Mouse (Mus musculus) olfactory bulb, adult 2 months (tissue): ENCODE measurements around the gene Clstn1. TPM values are rescaled to one million over a fixed set of nuclear protein-coding genes. Genes with fewer than 3 reads are reported as not detected.

Source experiments
- H3K27ac ChIP-seq: fragments of 200-500 bp; 2 replicates; pipeline ENCODE4 v1.5.1; 2012; ENCODE audit warnings: low read depth, low read length; ENCODE audit not compliant: insufficient read depth
- H3K4me1 ChIP-seq: fragments of 200-500 bp; 2 replicates; pipeline ENCODE4 v1.6.1; 2012; ENCODE audit warnings: low read length; ENCODE audit not compliant: control insufficient read depth, insufficient read depth
- H3K4me3 ChIP-seq: fragments of 200-500 bp; 2 replicates; pipeline ENCODE4 v1.5.1; 2012; ENCODE audit warnings: mild to moderate bottlenecking, low read depth, low read length, moderate library complexity; ENCODE audit not compliant: insufficient read depth
- CTCF ChIP-seq: fragments of 200-500 bp; IDR thresholded peaks from 2 replicates; pipeline ENCODE4 v1.5.1; 2012; ENCODE audit warnings: low read depth, mild to moderate bottlenecking, low read length, moderate library complexity; ENCODE audit not compliant: insufficient read depth
- POLR2A ChIP-seq: fragments of 200-500 bp; IDR thresholded peaks from 2 replicates; pipeline ENCODE4 v1.6.1; 2012; ENCODE audit warnings: mild to moderate bottlenecking, low read depth, low read length, moderate library complexity; ENCODE audit not compliant: insufficient read depth
- WGBS: fragments of 180-500 bp; shearing (Covaris S2); methylation state at CpG from one replicate; pipeline ENCODE4 v1.1.7; 2018; 5-methylcytosine and 5-hydroxymethylcytosine counted together
- polyA plus RNA-seq: library from polyadenylated mRNA; stranded (reverse); fragments of >200 nt; gene quantifications from 2 replicates; pipeline ENCODE4 v1.2.4, GENCODE M21; 2012; ENCODE audit warnings: low replicate concordance; ENCODE audit not compliant: missing spikeins, insufficient read depth, insufficient read length

Gene Clstn1
- polyA plus RNA-seq, 1 experiment: 68.1 TPM

GRCm38 (mm10) chr4:149619988-149620387 lies 33.7 kb downstream of the Clstn1 start:
- WGBS: 57% methylated on average over 8 of the region's 8 CpGs
- Histone ChIP-seq H3K4me1 (0 out of 2 replicates have a peak, but pooled peaks cover 4% of the 10 kb centered on the region), H3K27ac (no peak overlapping the region), H3K4me3 (no peak overlapping the region)
- TF ChIP-seq POLR2A (no peak), CTCF (no peak)

- Histone ChIP-seq H3K27ac (no peak overlapping the region), H3K4me3 (no peak overlapping the region), H3K4me1 (peaks cover 6% of the 10 kb centered on the region; the same call in 1 of the 2 replicates)
- WGBS: 69% methylated on average over 4 of the region's 4 CpGs
- no peak for TF ChIP-seq POLR2A
- TF ChIP-seq CTCF: no peak
Observed at GRCm38 (mm10) chr4:149621286-149621685, 35.0 kb downstream of the Clstn1 start.

- Histone ChIP-seq H3K4me3 (no peak overlapping the region), H3K27ac (no peak overlapping the region), H3K4me1 (peaks cover 14% of the 10 kb centered on the region)
- 80% methylated on average over 5 of the region's 5 CpGs for WGBS
- TF ChIP-seq CTCF: no peak
- no peak for TF ChIP-seq POLR2A
Observed at GRCm38 (mm10) chr4:149623711-149624110, 37.4 kb downstream of the Clstn1 start.

GRCm38 (mm10) chr4:149626809-149627208 lies 40.5 kb downstream of the Clstn1 start:
- TF ChIP-seq CTCF: no peak
- no peak for TF ChIP-seq POLR2A
- Histone ChIP-seq H3K27ac (no peak overlapping the region), H3K4me1 (peaks cover 12% of the 10 kb centered on the region), H3K4me3 (no peak overlapping the region)
- WGBS: 69% methylated on average over 17 of the region's 17 CpGs

GRCm38 (mm10) chr4:149628372-149628771 lies 42.1 kb downstream of the Clstn1 start:
- peak; percentile 43 for TF ChIP-seq CTCF
- TF ChIP-seq POLR2A: no peak
- Histone ChIP-seq H3K4me3 (no peak overlapping the region), H3K4me1 (peaks cover 12% of the 10 kb centered on the region), H3K27ac (no peak overlapping the region)
- WGBS: 54% methylated on average over 10 of the region's 10 CpGs

GRCm38 (mm10) chr4:149628810-149629209 lies 42.5 kb downstream of the Clstn1 start:
- Histone ChIP-seq H3K4me1 (peaks cover 10% of the 10 kb centered on the region), H3K4me3 (no peak overlapping the region), H3K27ac (no peak overlapping the region)
- 39% methylated on average over 9 of the region's 9 CpGs for WGBS
- TF ChIP-seq POLR2A (no peak), CTCF (no peak)

- no peak overlapping the region for H3K27ac ChIP-seq
- no peak for TF ChIP-seq POLR2A
- TF ChIP-seq CTCF: no peak
- no peaks in the 10 kb centered on the region; the same call in 1 of the 2 replicates for H3K4me1 ChIP-seq
- WGBS: 65% methylated on average over 9 of the region's 9 CpGs
- H3K4me3 ChIP-seq: no peak overlapping the region
Observed at GRCm38 (mm10) chr4:149632670-149633307, 46.5 kb downstream of the Clstn1 start.

GRCm38 (mm10) chr4:149634157-149634556 lies 47.9 kb downstream of the Clstn1 start:
- 77% methylated on average over 1 of the region's 1 CpGs for WGBS
- no peak for TF ChIP-seq CTCF
- H3K27ac ChIP-seq: no peak overlapping the region
- H3K4me1 ChIP-seq: no peaks in the 10 kb centered on the region
- no peak overlapping the region for H3K4me3 ChIP-seq

GRCm38 (mm10) chr4:149634966-149635365 lies 48.7 kb downstream of the Clstn1 start:
- 94% methylated on average over 11 of the region's 11 CpGs for WGBS
- no peak overlapping the region for H3K4me3 ChIP-seq
- H3K27ac ChIP-seq: no peak overlapping the region
- TF ChIP-seq POLR2A: no peak
- TF ChIP-seq CTCF: no peak
- H3K4me1 ChIP-seq: no peaks in the 10 kb centered on the region

- no peaks in the 10 kb centered on the region for H3K4me1 ChIP-seq
- WGBS: 93% methylated on average over 8 of the region's 8 CpGs
- no peak overlapping the region for H3K4me3 ChIP-seq
- H3K27ac ChIP-seq: no peak overlapping the region
- TF ChIP-seq CTCF (no peak), POLR2A (no peak)
Observed at GRCm38 (mm10) chr4:149635915-149636415, 49.7 kb downstream of the Clstn1 start.
